ENCODE assay signal across 8 mouse cellular contexts in the genomic region with DNA sequence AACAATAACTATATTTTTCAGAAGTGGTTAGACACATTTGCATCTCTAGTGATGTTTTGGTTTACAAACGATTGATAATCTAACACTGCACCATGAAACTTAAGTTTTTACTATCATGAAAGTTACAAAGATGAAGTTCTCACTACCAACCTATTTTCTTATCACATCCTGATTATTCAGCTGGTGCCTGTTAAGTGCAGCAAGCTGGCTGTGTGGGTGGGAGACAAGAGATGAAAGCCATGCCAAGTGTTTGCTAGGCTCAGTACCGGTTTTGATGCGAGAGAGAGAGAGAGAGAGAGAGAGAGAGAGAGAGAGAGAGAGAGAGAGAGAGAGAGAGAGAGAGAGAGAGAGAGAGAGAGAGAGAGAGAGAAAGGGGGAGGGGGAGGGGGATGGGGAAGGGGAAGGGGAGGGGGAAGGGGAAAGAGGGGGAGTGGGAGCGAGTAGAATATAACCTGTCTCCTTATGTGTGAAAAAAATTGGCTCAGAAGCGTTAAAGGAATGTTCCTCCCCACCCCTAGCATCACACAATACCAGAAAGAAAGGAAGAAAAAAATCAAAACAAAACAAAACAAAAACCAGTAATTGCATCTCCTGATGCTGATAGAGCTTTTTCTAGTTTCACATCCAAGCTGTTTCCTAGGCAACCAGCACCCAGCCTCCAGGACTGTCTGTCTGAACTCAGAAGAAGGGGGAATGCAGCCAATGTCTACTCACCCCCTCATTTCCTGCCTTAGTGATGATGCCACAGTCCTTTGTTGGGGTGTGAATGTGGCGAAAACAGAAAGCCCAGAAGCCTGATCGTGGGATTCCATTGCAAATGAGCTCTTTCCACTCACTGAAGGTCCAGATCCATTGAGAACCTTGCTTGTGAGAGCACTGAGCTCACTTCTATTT. TPM values are rescaled to one million over a fixed set of nuclear protein-coding genes. Genes with fewer than 3 reads are reported as not detected.
A peak's percentile ranks its signal among the peaks of the same experiment; 100 is the strongest.
DNase-seq lines count a peak whose midpoint lies in the region; ATAC-seq and TF ChIP-seq lines count a peak whose summit lies in the region.

No protein-coding gene starts in this region.

- no peak for ATAC-seq in liver, embryonic 11.5 days (replicated peaks; ENCODE audit: low FRiP score)
- peak; percentile 96 for ATAC-seq in hindbrain, embryonic 12.5 days (ENCODE audit: low FRiP score)
- peak; percentile 85 for ATAC-seq in lung, postnatal 0 days

- no peak for DNase-seq in liver, embryonic 11.5 days (ENCODE audit: low spot score)
- no peak for DNase-seq in liver
- DNase-seq in fibroblast of lung, adult 2 months (ENCODE audit: low read depth) = peak; percentile 73
- DNase-seq in lung, postnatal 0 days (ENCODE audit: low spot score) = peak; percentile 73
- DNase-seq in right cerebral cortex, postnatal 14 days = peak; percentile 48
- DNase-seq in ovary, adult 18-20 months (ENCODE audit: low spot score) = no peak
- no peak for DNase-seq in urinary bladder, adult 18-20 months (ENCODE audit: low spot score in 2 of 2)

- no peak overlapping the region for H3K4me2 ChIP-seq in liver, embryonic 11.5 days
- peak overlapping the region; percentile 21; the same call in 1 of the 2 replicates for H3K4me2 ChIP-seq in hindbrain, embryonic 12.5 days (replicated peaks)
- no peak overlapping the region for H3K4me2 ChIP-seq in lung, postnatal 0 days (replicated peaks; ENCODE audit: low read depth, low read length)

- H3K27me3 ChIP-seq in liver, embryonic 11.5 days (replicated peaks; ENCODE audit: control insufficient read depth, insufficient read depth, low read length) = no peaks in the 10 kb centered on the region
- H3K27me3 ChIP-seq in hindbrain, embryonic 12.5 days = no peaks in the 10 kb centered on the region
- no peaks in the 10 kb centered on the region for H3K27me3 ChIP-seq in lung, postnatal 0 days (replicated peaks; ENCODE audit: insufficient read depth, low read length)

- H3K4me3 ChIP-seq in liver, embryonic 11.5 days (ENCODE audit: low read depth, low read length) = no peak overlapping the region
- H3K4me3 ChIP-seq in hindbrain, embryonic 12.5 days = no peak overlapping the region
- no peak overlapping the region for H3K4me3 ChIP-seq in lung, postnatal 0 days (ENCODE audit: low read depth, low read length)

- WGBS in liver, embryonic 11.5 days = 53% methylated on average over 6 of the region's 7 CpGs
- WGBS in hindbrain, embryonic 12.5 days = 25% methylated on average over 7 of the region's 7 CpGs
- WGBS in lung, postnatal 0 days = 21% methylated on average over 7 of the region's 7 CpGs

- no peak for TF ChIP-seq CTCF in lung, postnatal 0 days (IDR thresholded peaks at IDR 0.05)

- peak overlapping the region; percentile 16; the same call in 1 of the 2 replicates for H3K9ac ChIP-seq in liver, embryonic 11.5 days (ENCODE audit: low read depth, low read length)
- H3K9ac ChIP-seq in hindbrain, embryonic 12.5 days = peak overlapping the region; percentile 33; the same call in 1 of the 2 replicates
- H3K9ac ChIP-seq in lung, postnatal 0 days (replicated peaks; ENCODE audit: low read depth) = no peak overlapping the region

- no peak for TF ChIP-seq EP300 in lung, postnatal 0 days (IDR thresholded peaks at IDR 0.05)

- no peaks in the 10 kb centered on the region for H3K36me3 ChIP-seq in liver, embryonic 11.5 days (ENCODE audit: control insufficient read depth, insufficient read depth, low read length)
- no peaks in the 10 kb centered on the region for H3K36me3 ChIP-seq in hindbrain, embryonic 12.5 days
- no peaks in the 10 kb centered on the region for H3K36me3 ChIP-seq in lung, postnatal 0 days (ENCODE audit: insufficient read depth, low read length)

- no peak overlapping the region for H3K27ac ChIP-seq in liver, embryonic 11.5 days (ENCODE audit: low read depth, low read length)
- peak overlapping the region; percentile 40 for H3K27ac ChIP-seq in hindbrain, embryonic 12.5 days
- peak overlapping the region; percentile 79 for H3K27ac ChIP-seq in lung, postnatal 0 days (ENCODE audit: low read length)

- peaks cover 4% of the 10 kb centered on the region; the same call in 1 of the 2 replicates for H3K4me1 ChIP-seq in liver, embryonic 11.5 days (replicated peaks; ENCODE audit: control insufficient read depth, insufficient read depth, low read length)
- peaks cover 12% of the 10 kb centered on the region for H3K4me1 ChIP-seq in hindbrain, embryonic 12.5 days
- H3K4me1 ChIP-seq in lung, postnatal 0 days (ENCODE audit: insufficient read depth, low read depth, low read length) = peaks cover 7% of the 10 kb centered on the region; the same call in 1 of the 2 replicates

- no peaks in the 10 kb centered on the region for H3K9me3 ChIP-seq in liver, embryonic 11.5 days (ENCODE audit: control insufficient read depth, low read length)
- H3K9me3 ChIP-seq in hindbrain, embryonic 12.5 days (replicated peaks) = no peaks in the 10 kb centered on the region
- no peaks in the 10 kb centered on the region for H3K9me3 ChIP-seq in lung, postnatal 0 days (ENCODE audit: low read length)

RNA-seq across cellular contexts. Expression of a gene that starts 18.0 kb away (rescaled TPM):
- polyA plus RNA-seq in liver, embryonic 11.5 days (2014; fragmentation: Nextera tagmentation; extraction: Ambion mirVana) = 81.0 and 87.9 TPM in 2 replicates
- polyA plus RNA-seq in hindbrain, embryonic 12.5 days (2016; fragmentation: Nextera tagmentation; extraction: Ambion mirVana) = 785 and 845 TPM in 2 replicates
- polyA plus RNA-seq in lung, postnatal 0 days (2015; fragmentation: Nextera tagmentation; extraction: Ambion mirVana) = 152 and 167 TPM in 2 replicates

RNA-seq across cellular contexts. Expression of a gene that starts 34.5 kb away (rescaled TPM):
- 7.6 and 7.7 TPM in 2 replicates for polyA plus RNA-seq in liver, embryonic 11.5 days (2014; fragmentation: Nextera tagmentation; extraction: Ambion mirVana)
- 363 and 373 TPM in 2 replicates for polyA plus RNA-seq in hindbrain, embryonic 12.5 days (2016; fragmentation: Nextera tagmentation; extraction: Ambion mirVana)
- 6.0 and 7.5 TPM in 2 replicates for polyA plus RNA-seq in lung, postnatal 0 days (2015; fragmentation: Nextera tagmentation; extraction: Ambion mirVana)

RNA-seq across cellular contexts. Expression of a gene that starts 58.4 kb away (rescaled TPM):
- polyA plus RNA-seq in liver, embryonic 11.5 days (2014; fragmentation: Nextera tagmentation; extraction: Ambion mirVana) = 32.8 and 35.3 TPM in 2 replicates
- polyA plus RNA-seq in hindbrain, embryonic 12.5 days (2016; fragmentation: Nextera tagmentation; extraction: Ambion mirVana) = 34.4 and 44.0 TPM in 2 replicates
- 55.3 and 70.4 TPM in 2 replicates for polyA plus RNA-seq in lung, postnatal 0 days (2015; fragmentation: Nextera tagmentation; extraction: Ambion mirVana)

Comparison
In these comparisons a context has a peak if more than half of its experiments do, and no peak if none do; other contexts are left out.
1. DNase-seq: peak in fibroblast of lung, adult 2 months (single experiment), lung, postnatal 0 days (single experiment) and right cerebral cortex, postnatal 14 days (single experiment); none in liver, embryonic 11.5 days (single experiment), liver (single experiment), ovary, adult 18-20 months (single experiment) and urinary bladder, adult 18-20 months (0 of 2).
2. RNA of a gene that starts 34.5 kb away (polyA plus RNA-seq): 363 to 373 TPM in hindbrain, embryonic 12.5 days; 7.6 to 7.7 TPM in liver, embryonic 11.5 days and 6.0 to 7.5 TPM in lung, postnatal 0 days; every median in the first group is over 10 times any median in the second.